Comparison of ENCODE assay signal across 8 mouse cellular contexts in the genomic region with DNA sequence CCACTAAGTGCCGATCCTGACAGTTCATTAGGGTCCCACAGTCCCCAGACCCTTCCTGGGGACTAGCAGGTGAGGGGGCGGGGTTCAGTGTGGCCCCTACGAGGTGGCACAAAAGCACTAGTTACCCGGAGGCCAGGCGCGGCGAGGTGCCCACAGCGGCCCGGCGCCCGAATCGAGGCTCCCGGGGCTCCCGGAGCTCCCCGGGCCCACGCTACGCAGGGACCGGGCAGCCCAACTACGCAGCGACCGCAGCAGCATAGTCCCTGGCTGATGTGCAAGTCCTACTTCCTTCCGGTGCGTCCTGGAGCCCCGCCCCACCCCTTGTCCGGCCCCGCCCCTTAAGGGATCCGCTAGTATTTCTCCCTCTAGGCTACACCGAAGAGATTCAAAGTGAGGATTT. TPM values are rescaled to one million over a fixed set of nuclear protein-coding genes. Genes with fewer than 3 reads are reported as not detected.
A peak's percentile ranks its signal among the peaks of the same experiment; 100 is the strongest.
DNase-seq lines count a peak whose midpoint lies in the region; ATAC-seq and TF ChIP-seq lines count a peak whose summit lies in the region.

A gene (minus strand): TSS at position 283 of the 400 bp plus-strand sequence.

- ATAC-seq in embryonic facial prominence, embryonic 12.5 days (ENCODE audit: insufficient number of reproducible peaks, insufficient read depth, low FRiP score, low TSS enrichment) = peak; percentile 80
- peak; percentile 80 for ATAC-seq in limb, embryonic 11.5 days (ENCODE audit: insufficient number of reproducible peaks, low FRiP score, low TSS enrichment, low read depth)
- ATAC-seq in midbrain, embryonic 13.5 days = peak; percentile 94

- peak within 1 kb of the TSS; percentile 85 for H3K4me3 ChIP-seq in embryonic facial prominence, embryonic 12.5 days
- H3K4me3 ChIP-seq in limb, embryonic 11.5 days (ENCODE audit: low read depth, low read length) = peak within 1 kb of the TSS; percentile 86
- peak within 1 kb of the TSS; percentile 94 for H3K4me3 ChIP-seq in midbrain, embryonic 13.5 days (replicated peaks)
- peak within 1 kb of the TSS; percentile 94 for H3K4me3 ChIP-seq in small intestine, adult 2 months (ENCODE audit: low read depth, low read length)

- H3K9me3 ChIP-seq in embryonic facial prominence, embryonic 12.5 days = no peaks in the 10 kb centered on the region
- no peaks in the 10 kb centered on the region for H3K9me3 ChIP-seq in limb, embryonic 11.5 days (ENCODE audit: control insufficient read depth, low read length)
- no peaks in the 10 kb centered on the region for H3K9me3 ChIP-seq in midbrain, embryonic 13.5 days

- H3K4me2 ChIP-seq in embryonic facial prominence, embryonic 12.5 days (replicated peaks) = peak within 1 kb of the TSS; percentile 81
- H3K4me2 ChIP-seq in limb, embryonic 11.5 days (ENCODE audit: low read depth, severe bottlenecking) = peak within 1 kb of the TSS; percentile 82
- H3K4me2 ChIP-seq in midbrain, embryonic 13.5 days (replicated peaks) = peak within 1 kb of the TSS; percentile 90

- peak within 1 kb of the TSS; percentile 75 for H3K9ac ChIP-seq in embryonic facial prominence, embryonic 12.5 days
- peak within 1 kb of the TSS; percentile 67 for H3K9ac ChIP-seq in limb, embryonic 11.5 days (ENCODE audit: low read length)
- peak within 1 kb of the TSS; percentile 94 for H3K9ac ChIP-seq in midbrain, embryonic 13.5 days (replicated peaks)

- TF ChIP-seq POLR2A in small intestine, adult 2 months (IDR thresholded peaks at IDR 0.05; ENCODE audit: low read depth, low read length) = peak; percentile 83

- no peaks in the 10 kb centered on the region for H3K27me3 ChIP-seq in embryonic facial prominence, embryonic 12.5 days
- H3K27me3 ChIP-seq in limb, embryonic 11.5 days (ENCODE audit: control insufficient read depth, insufficient read depth, low read length) = no peaks in the 10 kb centered on the region
- no peaks in the 10 kb centered on the region for H3K27me3 ChIP-seq in midbrain, embryonic 13.5 days
- H3K27me3 ChIP-seq in small intestine, adult 2 months (ENCODE audit: control insufficient read depth, insufficient read depth, low read length) = 0 out of 2 replicates have a peak, but pooled peaks cover 2% of the 10 kb centered on the region

- peaks cover 18% of the 10 kb centered on the region for H3K4me1 ChIP-seq in embryonic facial prominence, embryonic 12.5 days
- H3K4me1 ChIP-seq in limb, embryonic 11.5 days (ENCODE audit: control insufficient read depth, insufficient read depth, low read length) = 0 out of 2 replicates have a peak, but pooled peaks cover 4% of the 10 kb centered on the region
- H3K4me1 ChIP-seq in midbrain, embryonic 13.5 days (replicated peaks) = peaks cover 26% of the 10 kb centered on the region
- peaks cover 2% of the 10 kb centered on the region for H3K4me1 ChIP-seq in small intestine, adult 2 months (ENCODE audit: control insufficient read depth, insufficient read depth, insufficient read length, low read length)

- H3K27ac ChIP-seq in embryonic facial prominence, embryonic 12.5 days = no peak within 1 kb of the TSS; the same call in 1 of the 2 replicates
- H3K27ac ChIP-seq in limb, embryonic 11.5 days (replicated peaks; ENCODE audit: low read depth, low read length) = no peak within 1 kb of the TSS
- H3K27ac ChIP-seq in midbrain, embryonic 13.5 days = peak within 1 kb of the TSS; percentile 44
- H3K27ac ChIP-seq in small intestine, adult 2 months (ENCODE audit: insufficient read depth, low read depth, low read length) = peak within 1 kb of the TSS; percentile 66

- DNase-seq in 3T3-L1 (ENCODE audit: low read depth, low spot score) = peak; percentile 88
- DNase-seq in adrenal gland, postnatal 36 days = peak; percentile 85 to 90
- DNase-seq in heart, adult 11 months = peak; percentile 99
- peak; percentile 82 for DNase-seq in kidney, adult 18-20 months
- peak; percentile 84 for DNase-seq in limb, embryonic 11.5 days (ENCODE audit: low spot score)

- WGBS in embryonic facial prominence, embryonic 12.5 days = under 1% methylated on average over 28 of the region's 28 CpGs
- under 1% methylated on average over 28 of the region's 28 CpGs for WGBS in limb, embryonic 11.5 days
- 0% methylated on average over 27 of the region's 28 CpGs for WGBS in midbrain, embryonic 13.5 days
- WGBS in small intestine, adult 2 months = 1% methylated on average over 28 of the region's 28 CpGs

- no peak for TF ChIP-seq CTCF in small intestine, adult 2 months (IDR thresholded peaks at IDR 0.05; ENCODE audit: extremely low read depth, insufficient read length, insufficient replicate concordance, low read depth, low read length)

- H3K36me3 ChIP-seq in embryonic facial prominence, embryonic 12.5 days = peaks cover 7% of the 10 kb centered on the region
- H3K36me3 ChIP-seq in limb, embryonic 11.5 days (ENCODE audit: control insufficient read depth, insufficient read depth, low read length) = no peaks in the 10 kb centered on the region
- peaks cover 28% of the 10 kb centered on the region for H3K36me3 ChIP-seq in midbrain, embryonic 13.5 days
- H3K36me3 ChIP-seq in small intestine, adult 2 months (ENCODE audit: control insufficient read depth, insufficient read depth, low read length) = no peaks in the 10 kb centered on the region

RNA-seq across cellular contexts. Expression of the gene that starts here (rescaled TPM):
- total RNA-seq in adrenal gland, postnatal 36 days (2021) = 10 to 100 TPM; 79.2 to 80.0 TPM
- polyA plus RNA-seq in embryonic facial prominence, embryonic 12.5 days (2016; fragmentation: Nextera tagmentation; extraction: Ambion mirVana) = 23.7 and 24.4 TPM in 2 replicates
- polyA plus RNA-seq in limb, embryonic 11.5 days (2014; fragmentation: Nextera tagmentation; extraction: Ambion mirVana) = 22.5 and 26.0 TPM in 2 replicates
- polyA plus RNA-seq in midbrain, embryonic 13.5 days (2015; fragmentation: Nextera tagmentation; extraction: Ambion mirVana) = 43.1 and 46.3 TPM in 2 replicates
- 5.3 and 5.6 TPM in 2 replicates for polyA plus RNA-seq in small intestine, adult 2 months (2012; rRNA removed)

Comparison
In these comparisons a context has a peak if more than half of its experiments do, and no peak if none do; other contexts are left out.
1. H3K27ac ChIP-seq: peak in midbrain, embryonic 13.5 days (single experiment) and small intestine, adult 2 months (single experiment); none in embryonic facial prominence, embryonic 12.5 days (single experiment) and limb, embryonic 11.5 days (single experiment).
2. Peak in every context shown above with its lines, with median percentiles within 50 percentile points of each other: DNase-seq, ATAC-seq, H3K4me2 ChIP-seq, H3K4me3 ChIP-seq and H3K9ac ChIP-seq.